Mouse (Mus musculus): ENCODE results near the gene Sdr9c7.
"Not testable (repeated sequence)": the region's sequence is repeated elsewhere in the genome, so short reads cannot be mapped to it uniquely, and the experiment has no call there.

Gene Sdr9c7

GRCm38 (mm10) chr10:127898218-127898617 is at the start of gene Sdr9c7:
Gene Sdr9c7 (plus strand): TSS chr10:127898518.
- no peak for DNase-seq

DNA sequence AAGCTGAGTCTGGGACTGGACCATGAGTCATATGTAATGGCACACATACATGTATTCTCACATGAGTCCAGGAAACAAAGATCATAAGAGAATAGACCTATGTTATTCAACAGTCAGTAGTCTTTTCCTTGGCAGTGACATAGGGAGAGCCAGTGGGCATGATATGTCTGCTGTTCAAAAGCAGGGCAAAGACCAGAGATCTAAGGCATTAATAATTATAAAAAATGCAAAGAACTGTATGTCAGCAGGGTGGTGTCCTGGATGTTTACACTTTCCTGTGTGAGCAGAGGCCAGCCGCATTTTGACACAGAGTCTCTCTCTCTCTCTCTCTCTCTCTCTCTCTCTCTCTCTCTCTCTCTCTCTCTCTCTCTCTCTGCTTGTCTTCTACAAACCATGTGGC is 48.7 kb upstream of the Sdr9c7 start, which contains the start of gene Rdh19:
Rdh19 (plus strand) TSS at position 301 of the 400 bp plus-strand sequence.
- no peak for DNase-seq

GRCm38 (mm10) chr10:127856376-127856775 is 41.9 kb upstream of the Sdr9c7 start:
- peak; percentile 19 for DNase-seq

DNA sequence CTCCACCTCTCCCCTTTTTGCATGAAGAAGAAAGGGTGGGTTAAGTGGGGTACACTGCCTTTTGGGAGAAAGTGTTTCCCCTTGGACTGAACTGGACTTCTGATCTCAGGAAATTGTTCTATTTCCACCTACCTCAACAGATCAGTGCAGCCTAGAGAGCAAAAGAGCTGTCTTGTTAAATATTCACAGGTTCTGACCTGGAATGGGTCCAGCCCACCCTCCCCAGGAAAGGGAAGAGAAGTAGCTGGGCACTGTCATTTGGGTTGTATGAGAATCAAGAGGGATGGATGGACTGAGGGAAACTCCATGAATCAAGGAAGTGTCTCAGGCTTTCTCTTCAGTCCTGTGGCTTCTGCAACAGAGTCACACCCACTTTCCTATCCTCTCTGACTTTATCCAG is 33.4 kb upstream of the Sdr9c7 start:
- DNase-seq, result no peak

- DNase-seq, result no peak
Observed at GRCm38 (mm10) chr10:127866232-127866631, 32.1 kb upstream of the Sdr9c7 start, which contains the start of gene Rdh16f2. Gene Rdh16f2 (plus strand): TSS chr10:127866474.

- DNase-seq, result no peak
Observed at GRCm38 (mm10) chr10:127872484-127872883, 25.8 kb upstream of the Sdr9c7 start.

- DNase-seq, result no peak
Observed at GRCm38 (mm10) chr10:127877681-127878080, 20.6 kb upstream of the Sdr9c7 start.

DNA sequence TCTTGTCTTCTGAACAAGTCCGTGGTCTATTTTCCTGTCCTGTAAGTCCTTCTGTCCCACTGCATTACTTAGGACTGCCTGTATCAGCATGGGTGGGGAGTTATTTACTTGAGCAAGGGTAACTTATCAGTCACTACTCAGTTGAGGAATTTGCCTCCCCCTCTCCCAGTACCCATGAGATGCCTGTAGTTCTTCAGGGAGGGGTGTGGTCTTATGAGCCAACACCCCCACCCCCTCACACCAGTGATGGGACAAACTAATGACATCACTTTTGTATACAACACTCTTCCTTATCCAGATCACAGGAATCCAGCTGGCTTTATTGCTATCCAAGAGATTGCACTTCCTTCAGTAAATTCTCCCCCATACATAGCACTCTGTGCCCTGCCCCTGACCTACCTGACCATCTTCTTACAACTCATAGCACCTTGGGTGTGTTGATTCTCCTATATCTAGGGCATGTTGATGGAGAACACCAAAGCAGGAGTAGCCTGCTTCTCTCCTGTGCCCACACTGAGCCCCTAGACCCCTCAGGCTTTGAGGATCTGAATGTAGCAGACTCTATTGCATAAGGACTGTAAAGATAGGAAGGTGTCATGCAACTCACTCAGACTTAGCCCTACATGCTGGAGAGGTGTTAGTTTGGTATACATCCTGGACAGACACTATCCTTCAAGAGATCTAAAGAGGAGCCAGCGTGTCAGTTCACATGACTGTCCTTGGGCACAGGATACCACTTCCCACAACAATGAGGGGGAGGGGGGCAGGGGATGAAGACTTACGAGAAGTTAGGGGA is 19.9 kb upstream of the Sdr9c7 start:
- DNase-seq, result no peak

- no peak for DNase-seq
Observed at GRCm38 (mm10) chr10:127879155-127879688, 19.1 kb upstream of the Sdr9c7 start.

DNA sequence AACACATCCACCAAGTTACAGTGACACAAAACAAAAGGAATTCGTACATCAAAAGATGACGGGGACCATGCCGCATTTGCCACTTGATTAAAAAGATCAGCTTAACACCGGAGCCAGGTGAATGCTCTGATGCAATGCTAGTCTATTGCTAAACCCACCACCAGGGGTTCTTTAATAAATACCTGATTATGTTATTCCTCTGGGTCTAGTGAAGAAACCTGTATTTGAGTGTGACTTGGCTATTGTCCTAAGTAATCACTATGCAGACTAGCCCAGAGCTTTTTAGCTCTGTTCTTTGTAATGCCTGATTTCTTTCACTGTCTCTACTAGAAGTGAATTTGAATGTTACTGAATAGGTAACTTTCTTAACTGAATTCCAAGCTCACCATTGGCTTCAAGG is 17.3 kb upstream of the Sdr9c7 start:
- DNase-seq, result no peak

DNA sequence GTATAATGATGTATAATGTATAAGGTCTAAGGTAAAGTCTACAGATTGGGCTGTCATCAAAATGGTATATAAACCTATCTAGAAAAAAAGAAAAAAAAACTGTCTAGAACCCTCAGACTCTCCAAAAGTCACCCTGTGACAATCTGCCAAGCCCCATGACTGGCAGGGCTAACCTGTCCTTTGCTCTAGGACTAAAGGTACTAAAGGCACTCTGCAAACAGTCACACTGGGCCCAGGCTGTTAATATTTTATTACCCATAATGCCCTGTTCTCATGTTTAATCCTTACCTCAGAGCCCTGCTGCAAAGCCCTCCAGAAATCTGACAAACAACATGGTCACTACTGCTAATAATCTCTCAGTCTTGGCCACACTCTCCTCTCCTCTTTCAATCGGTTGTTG is 11.8 kb upstream of the Sdr9c7 start:
- no peak for DNase-seq

GRCm38 (mm10) chr10:127886971-127887370 is 11.3 kb upstream of the Sdr9c7 start:
- DNase-seq, result no peak

- DNase-seq, result no peak
Observed at GRCm38 (mm10) chr10:127888605-127889004, 9.7 kb upstream of the Sdr9c7 start, which contains the start of gene Rdh7. Gene Rdh7 (minus strand): TSS chr10:127888817.

- DNase-seq, result no peak
Observed at GRCm38 (mm10) chr10:127891481-127891880, 6.8 kb upstream of the Sdr9c7 start.

GRCm38 (mm10) chr10:127893163-127894022 is 4.9 kb upstream of the Sdr9c7 start:
- DNase-seq, result not testable (repeated sequence)

DNA sequence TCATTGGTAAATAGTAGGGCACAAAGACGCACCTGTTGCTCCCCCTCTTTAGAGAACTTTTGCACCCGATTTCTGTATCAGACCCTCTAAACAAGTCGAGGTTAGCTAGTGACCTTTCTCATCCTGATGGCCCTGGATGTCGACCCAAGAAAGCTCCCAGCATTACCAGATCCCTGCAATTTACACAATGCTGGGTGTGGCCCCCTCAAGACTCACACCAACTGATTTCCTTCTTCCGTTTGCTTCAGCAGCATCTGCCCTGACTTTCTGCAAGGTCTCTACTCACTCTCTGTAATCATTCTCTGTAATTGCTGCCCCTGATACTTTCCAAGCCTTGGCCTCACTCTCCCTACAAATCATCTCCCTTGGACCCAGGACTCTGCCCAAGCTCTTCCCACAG is 1.6 kb upstream of the Sdr9c7 start:
- no peak for DNase-seq

DNA sequence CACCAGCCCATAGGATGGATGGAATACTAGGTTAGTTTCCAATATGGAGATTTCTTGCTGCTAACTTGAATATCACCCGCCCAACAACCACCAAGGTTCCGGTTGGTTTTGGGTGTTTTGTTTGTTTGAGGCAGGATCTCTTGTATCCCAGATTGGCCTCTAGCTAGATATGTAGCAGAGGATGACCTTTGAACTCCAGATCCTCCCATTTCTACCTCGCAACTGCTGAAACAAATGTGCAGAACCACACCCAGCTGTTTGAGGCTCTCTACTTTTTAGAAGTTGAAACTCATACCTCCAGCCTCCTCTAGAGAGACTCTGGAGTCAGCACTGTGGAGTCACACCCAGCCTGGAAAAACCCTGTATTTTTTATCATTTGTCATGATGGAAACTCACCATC is 812 bp upstream of the Sdr9c7 start:
- no peak for DNase-seq

- no peak for DNase-seq
Observed at GRCm38 (mm10) chr10:127899783-127900182, 1.5 kb downstream of the Sdr9c7 start.

DNA sequence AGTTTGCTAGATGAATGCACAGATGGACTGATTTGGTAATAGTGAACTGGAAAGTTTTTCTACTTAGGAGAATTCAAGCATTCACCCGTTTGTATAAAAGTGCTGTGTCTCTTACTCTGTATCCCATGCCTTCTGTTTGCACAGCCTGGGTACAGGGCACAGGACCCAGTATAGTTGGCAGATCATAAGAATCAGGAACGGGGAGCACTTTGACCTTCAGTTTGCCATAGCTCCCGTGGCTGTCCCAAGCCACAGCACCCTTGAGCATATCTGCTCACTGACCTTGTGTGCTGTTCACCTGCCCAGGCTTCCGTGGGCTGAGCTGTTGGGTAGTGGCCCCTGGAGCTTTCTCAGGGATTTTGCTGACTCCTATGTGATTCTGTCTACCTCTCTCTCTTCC is 3.4 kb downstream of the Sdr9c7 start:
- DNase-seq, result no peak

DNA sequence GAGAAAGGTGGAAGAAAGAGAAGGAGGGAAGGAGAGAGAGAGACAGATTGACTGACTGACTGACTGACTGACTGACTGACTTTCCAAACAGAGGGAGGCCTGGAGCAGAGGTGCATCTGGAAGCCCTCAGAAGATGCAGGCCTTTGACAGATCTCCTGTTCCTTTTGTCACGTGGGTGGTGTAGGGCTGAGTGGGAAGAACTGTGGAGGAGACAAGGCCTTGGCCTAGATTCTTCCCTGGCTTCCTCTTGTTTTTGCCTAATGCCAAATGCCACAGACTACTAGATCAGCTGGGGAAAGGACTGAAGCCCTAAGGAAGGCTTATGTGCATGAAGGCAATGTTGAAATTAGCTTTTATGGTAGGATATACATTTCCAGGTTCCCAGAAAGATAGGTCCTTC is 4.8 kb downstream of the Sdr9c7 start:
- DNase-seq, result no peak

DNA sequence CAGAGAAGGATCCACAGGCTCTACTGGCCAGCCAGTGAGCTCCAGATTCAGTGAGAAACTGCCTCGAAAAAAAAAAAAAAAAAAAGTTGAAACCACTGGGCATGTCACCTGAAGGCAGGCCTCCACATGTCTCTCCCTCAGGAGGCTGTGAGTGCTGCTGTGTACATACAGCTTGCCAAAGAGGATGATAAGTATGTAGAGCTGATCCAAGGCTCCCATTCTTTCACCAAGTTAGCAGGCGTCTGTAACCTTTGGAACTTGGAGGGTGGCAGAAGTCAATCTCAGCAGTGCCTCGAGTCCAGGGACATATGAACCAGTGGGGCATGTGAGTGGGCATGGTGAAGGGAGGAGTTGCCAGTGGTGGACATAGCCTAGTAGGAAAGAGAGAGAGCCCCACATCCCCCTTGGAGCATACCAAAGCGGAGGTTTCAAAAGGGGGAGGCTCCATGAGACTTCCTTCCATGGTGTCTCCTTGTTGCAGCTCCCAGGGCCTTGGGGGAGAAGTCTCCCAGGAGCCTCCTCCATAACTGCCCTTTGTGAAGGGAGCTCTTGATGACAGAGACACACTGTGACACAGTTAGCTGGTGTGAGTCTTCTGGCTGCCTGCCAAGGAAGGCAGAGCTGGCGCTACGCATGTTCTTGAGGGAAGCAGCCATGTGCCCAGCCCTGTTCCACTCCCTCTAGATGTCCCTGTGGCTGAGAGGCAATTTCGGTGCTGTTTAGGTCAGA is 6.6 kb downstream of the Sdr9c7 start:
- DNase-seq, result no peak

DNA sequence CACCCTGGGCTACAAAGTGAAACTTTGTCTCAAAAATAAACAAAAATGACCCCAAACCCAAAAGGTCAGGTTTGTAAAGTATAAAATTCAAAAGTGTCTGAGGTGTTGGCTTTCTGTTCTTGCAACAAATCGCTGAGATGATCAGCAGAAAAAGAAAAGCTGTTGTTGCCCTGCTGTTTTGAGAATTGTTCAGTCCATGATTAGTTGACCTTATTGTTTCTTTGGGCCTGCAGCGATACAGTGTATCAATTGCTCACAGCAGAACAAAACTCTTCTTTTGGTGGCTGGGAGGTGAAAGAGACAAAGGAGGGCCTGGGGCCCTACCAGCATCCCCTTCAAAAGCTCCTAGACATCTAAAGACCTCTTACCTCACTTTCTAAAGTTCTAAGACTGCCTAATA is 7.8 kb downstream of the Sdr9c7 start:
- DNase-seq, result no peak

Data from layer of hippocampus, adult 9-11 months (tissue).